Mouse (Mus musculus) heart, postnatal 36 days (tissue): ENCODE results near the gene Kcnk5. TPM values are rescaled to one million over a fixed set of nuclear protein-coding genes. Genes with fewer than 3 reads are reported as not detected.

Source experiments
- DNase-seq, 2 experiments: peaks; one replicate each; pipeline ENCODE4 v3.0.0; 2021 to 2022
- intact Hi-C: fragments of 180-260 bp; cut with DNase I; formaldehyde crosslinking; loops from one replicate; pipeline ENCODE4 v1.15.1; 2025
- total RNA-seq, 2 experiments: library from RNA; stranded (reverse); gene quantifications; 2 replicates each; pipeline ENCODE4 v1.2.3; 2021

Gene Kcnk5
- total RNA-seq, 2 experiments from 2014 or later = 0.54 to 0.75 TPM

- intact Hi-C loops = no loop called here
- DNase-seq = no peak
Observed at GRCm38 (mm10) chr14:20202655-20203181, 21.1 kb upstream of the Kcnk5 start.

GRCm38 (mm10) chr14:20201066-20201683 lies 19.6 kb upstream of the Kcnk5 start:
- intact Hi-C loops = no loop called here
- DNase-seq = no peak

GRCm38 (mm10) chr14:20193103-20193715 lies 11.6 kb upstream of the Kcnk5 start:
- no peak for DNase-seq
- intact Hi-C loops = no loop called here

- intact Hi-C loops = no loop called here
- no peak for DNase-seq
Observed at GRCm38 (mm10) chr14:20191136-20191735, 9.6 kb upstream of the Kcnk5 start.

- DNase-seq = no peak
- intact Hi-C loops = no loop called here
Observed at GRCm38 (mm10) chr14:20189751-20190150, 8.1 kb upstream of the Kcnk5 start.

- DNase-seq = no peak
- intact Hi-C loops = no loop called here
Observed at GRCm38 (mm10) chr14:20185426-20185825, 3.8 kb upstream of the Kcnk5 start.

GRCm38 (mm10) chr14:20183701-20184100 lies 2.1 kb upstream of the Kcnk5 start:
- intact Hi-C loops = no loop called here
- DNase-seq = no peak

- no peak for DNase-seq
- intact Hi-C loops = no loop called here
Observed at GRCm38 (mm10) chr14:20182596-20182995, 987 bp upstream of the Kcnk5 start.

GRCm38 (mm10) chr14:20180751-20181162 lies 852 bp downstream of the Kcnk5 start:
- peak; percentile 23 to 30 for DNase-seq
- intact Hi-C loops = no loop called here

GRCm38 (mm10) chr14:20180304-20180703 lies 1.3 kb downstream of the Kcnk5 start:
- intact Hi-C loops = no loop called here
- DNase-seq = no peak

GRCm38 (mm10) chr14:20179731-20180280 lies 1.8 kb downstream of the Kcnk5 start:
- DNase-seq = no peak
- intact Hi-C loops = no loop called here

- no peak for DNase-seq
- intact Hi-C loops = no loop called here
Observed at GRCm38 (mm10) chr14:20179080-20179479, 2.5 kb downstream of the Kcnk5 start.

- intact Hi-C loops = no loop called here
- DNase-seq = no peak
Observed at GRCm38 (mm10) chr14:20178593-20178992, 3.0 kb downstream of the Kcnk5 start.

GRCm38 (mm10) chr14:20177494-20178123 lies 4.0 kb downstream of the Kcnk5 start:
- DNase-seq = no peak
- intact Hi-C loops = no loop called here

GRCm38 (mm10) chr14:20175705-20176104 lies 5.9 kb downstream of the Kcnk5 start:
- intact Hi-C loops = no loop called here
- no peak for DNase-seq

GRCm38 (mm10) chr14:20175114-20175513 lies 6.5 kb downstream of the Kcnk5 start:
- intact Hi-C loops = no loop called here
- DNase-seq = no peak

GRCm38 (mm10) chr14:20174696-20175095 lies 6.9 kb downstream of the Kcnk5 start:
- DNase-seq = no peak
- intact Hi-C loops = no loop called here

GRCm38 (mm10) chr14:20173873-20174490 lies 7.6 kb downstream of the Kcnk5 start:
- intact Hi-C loops = no loop called here

GRCm38 (mm10) chr14:20172924-20173323 lies 8.7 kb downstream of the Kcnk5 start:
- intact Hi-C loops = no loop called here
- no peak for DNase-seq

More at GRCm38 (mm10) chr14:20173873-20174490, 7.6 kb downstream of the Kcnk5 start:
- no peak for DNase-seq

- intact Hi-C loops = no loop called here
- DNase-seq = no peak
Observed at GRCm38 (mm10) chr14:20172509-20172908, 9.1 kb downstream of the Kcnk5 start.

GRCm38 (mm10) chr14:20171840-20172239 lies 9.8 kb downstream of the Kcnk5 start:
- no peak for DNase-seq
- intact Hi-C loops = no loop called here
